Mouse (Mus musculus) erythroblast, embryonic 14.5 days (primary cell): ENCODE results near the gene Med21.

ENCODE experiments used
- GATA1 ChIP-seq: IDR thresholded peaks from 2 replicates; pipeline ENCODE4 v1.6.1; 2012; ENCODE audit warnings: low read length, inconsistent platforms, mixed read lengths
- TAL1 ChIP-seq: IDR thresholded peaks from 3 replicates; pipeline ENCODE4 v1.6.1; 2012; ENCODE audit warnings: low read length, inconsistent platforms, mixed read lengths

DNA sequence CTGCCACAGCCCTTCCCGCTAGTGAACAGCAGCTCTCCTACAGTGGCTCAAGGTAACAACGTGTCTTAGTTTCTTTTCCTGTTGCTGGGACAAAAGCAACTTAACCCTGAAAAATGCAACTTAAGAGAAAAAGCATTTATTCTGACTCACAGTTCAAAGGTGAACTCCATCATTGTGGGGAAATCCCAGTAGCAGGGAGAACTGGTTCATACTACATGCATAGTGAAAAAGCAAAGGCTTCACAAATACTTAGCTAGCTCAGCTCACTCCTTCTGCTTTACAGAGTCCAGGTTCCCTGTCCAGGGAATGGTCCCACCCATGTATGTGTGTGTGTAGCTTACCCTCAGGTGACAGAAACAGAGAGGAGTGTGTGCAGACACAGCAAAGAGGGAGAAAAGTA is 25.7 kb upstream of the Med21 start:
- TF ChIP-seq TAL1 (no peak), GATA1 (no peak)
